Mouse (Mus musculus): ENCODE measurements around the gene Htatip2.

Gene Htatip2

DNA sequence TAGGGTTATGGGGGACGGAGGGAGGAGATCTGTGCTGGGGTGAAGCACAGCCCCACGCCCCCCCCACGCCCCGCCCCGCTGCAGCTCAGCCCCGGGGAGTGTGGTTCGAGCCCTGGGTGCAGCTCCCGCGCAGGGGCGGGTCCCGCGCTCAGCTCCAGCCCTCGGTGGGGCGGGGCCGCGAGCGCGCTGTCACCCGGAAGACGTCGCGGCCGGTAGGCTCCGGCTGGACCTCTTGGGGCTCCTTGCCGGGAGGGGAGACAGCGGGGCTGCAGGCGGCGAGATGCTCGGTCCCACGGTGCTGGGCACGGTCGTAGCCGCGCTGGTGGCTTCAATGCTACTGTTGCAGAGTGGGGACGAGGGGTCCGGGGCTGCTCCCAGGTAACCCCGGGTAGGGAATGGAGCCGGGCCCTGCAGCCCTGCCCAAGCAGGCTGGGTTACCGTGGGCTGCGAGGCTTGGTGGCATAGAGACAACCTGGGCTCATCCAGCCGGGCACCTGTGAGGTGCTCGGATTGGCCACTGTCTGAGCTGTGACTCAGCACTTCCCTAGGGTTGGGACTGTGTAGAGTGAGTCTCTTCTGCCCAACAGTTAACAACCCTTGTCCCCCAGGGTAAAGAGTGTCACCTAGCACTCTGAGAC, at the start of gene Htatip2:
TSS of gene Htatip2 (plus strand) at position 182 of the 638 bp plus-strand sequence.
- DNase-seq (ENCODE audit: low read depth), result no peak

DNA sequence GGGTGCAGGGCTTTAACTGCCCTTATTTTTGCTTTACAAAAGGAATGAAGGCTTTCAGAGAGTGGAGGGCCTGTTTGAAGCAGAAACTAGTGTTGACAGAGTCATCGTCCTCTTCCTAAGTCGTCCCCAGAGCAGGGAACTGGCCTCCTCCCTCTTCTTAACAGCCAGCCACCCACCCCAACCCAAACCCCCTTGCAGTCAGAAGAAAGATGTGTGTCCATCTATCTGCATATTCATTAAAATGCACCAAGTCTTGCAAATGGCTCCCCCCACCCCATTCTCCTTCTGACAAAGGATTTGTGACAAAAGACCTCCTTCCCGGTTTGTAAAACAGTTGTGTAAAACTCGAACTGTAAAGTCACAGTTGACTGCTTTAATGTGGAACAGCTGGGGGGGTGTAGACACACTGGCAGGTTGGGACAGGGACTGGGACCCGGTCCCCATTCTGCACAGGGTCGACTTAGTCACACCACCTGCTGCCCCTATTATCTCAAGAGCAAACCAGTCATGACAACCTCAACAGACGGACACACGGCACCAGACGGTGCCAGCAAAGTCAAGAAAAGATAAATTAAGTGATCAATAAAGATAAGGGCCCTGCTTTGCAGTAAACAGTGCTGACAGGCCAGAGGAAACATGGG, 49.4 kb upstream of the Htatip2 start:
- DNase-seq (ENCODE audit: low read depth), result no peak

GRCm38 (mm10) chr7:49717942-49718733, 40.8 kb upstream of the Htatip2 start:
- DNase-seq (ENCODE audit: low read depth), result no peak

DNA sequence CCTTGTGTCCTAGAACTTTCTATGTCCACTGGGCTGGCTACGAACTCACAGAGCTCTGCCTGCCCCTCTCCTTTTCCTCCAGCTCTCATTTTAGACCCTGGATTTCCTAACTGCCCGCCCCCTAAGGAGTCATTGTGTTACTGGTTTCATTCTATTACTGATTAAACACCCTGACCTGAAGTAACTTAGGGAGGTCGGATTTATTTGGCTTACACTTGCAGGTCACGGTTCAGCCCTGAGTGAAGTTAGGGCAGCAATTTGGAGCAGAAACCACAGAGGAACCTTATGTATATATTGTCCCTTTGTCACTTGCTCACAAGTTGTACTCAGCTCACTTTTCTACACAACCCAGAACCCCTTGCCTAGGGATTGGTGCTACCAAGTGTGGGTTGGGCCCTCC, 24.6 kb upstream of the Htatip2 start:
- no peak for DNase-seq (ENCODE audit: low read depth)

DNA sequence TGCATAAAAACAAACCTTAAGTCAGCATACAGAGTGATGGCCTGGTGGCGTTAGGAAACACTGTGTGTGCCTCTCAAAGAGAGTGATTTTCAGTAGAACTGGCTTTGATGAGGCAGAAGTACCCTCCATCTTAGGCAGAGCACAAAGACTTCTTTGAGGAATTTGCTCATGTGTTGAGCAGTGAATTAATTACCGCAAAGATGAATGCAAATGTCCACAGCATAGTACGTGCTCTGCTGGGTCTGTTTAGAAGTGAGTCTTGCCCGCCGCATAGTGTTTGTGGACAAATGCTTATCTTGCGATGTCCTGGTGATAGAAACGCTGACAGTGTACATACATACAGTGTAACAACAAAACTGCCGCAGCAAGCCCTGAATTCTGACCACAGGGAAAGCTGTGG, 19.5 kb upstream of the Htatip2 start:
- DNase-seq (ENCODE audit: low read depth), result no peak

GRCm38 (mm10) chr7:49741474-49741873, 17.4 kb upstream of the Htatip2 start:
- no peak for DNase-seq (ENCODE audit: low read depth)

- DNase-seq (ENCODE audit: low read depth), result no peak
Measured at GRCm38 (mm10) chr7:49741923-49742322, 17.0 kb upstream of the Htatip2 start.

- DNase-seq (ENCODE audit: low read depth), result peak; percentile 79
Measured at GRCm38 (mm10) chr7:49751148-49751547, 7.8 kb upstream of the Htatip2 start.

- DNase-seq (ENCODE audit: low read depth), result peak; percentile 81
Measured at GRCm38 (mm10) chr7:49752730-49753506, 6.0 kb upstream of the Htatip2 start.

DNA sequence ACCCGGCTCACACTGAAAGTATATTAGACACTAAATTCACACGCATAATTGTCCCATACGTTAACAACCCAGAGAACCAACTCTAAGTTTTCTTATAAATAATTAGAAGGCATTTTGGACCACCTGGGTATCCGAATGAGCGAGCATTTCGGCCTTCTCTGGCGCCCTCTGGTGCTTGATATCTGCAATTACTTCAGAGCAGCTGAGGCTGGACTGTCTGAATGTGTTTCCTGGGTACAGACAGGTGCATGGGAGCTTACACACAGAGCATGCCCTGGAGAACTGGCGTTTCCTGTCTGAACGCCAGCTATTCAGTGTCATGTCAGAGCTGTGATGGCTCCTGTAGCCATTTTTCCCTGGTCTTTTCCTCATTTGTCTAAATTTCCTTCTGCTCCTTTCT, 4.1 kb upstream of the Htatip2 start:
- peak; percentile 74 for DNase-seq (ENCODE audit: low read depth)

- peak; percentile 94 for DNase-seq (ENCODE audit: low read depth)
Measured at GRCm38 (mm10) chr7:49762605-49763004, 3.7 kb downstream of the Htatip2 start.

DNA sequence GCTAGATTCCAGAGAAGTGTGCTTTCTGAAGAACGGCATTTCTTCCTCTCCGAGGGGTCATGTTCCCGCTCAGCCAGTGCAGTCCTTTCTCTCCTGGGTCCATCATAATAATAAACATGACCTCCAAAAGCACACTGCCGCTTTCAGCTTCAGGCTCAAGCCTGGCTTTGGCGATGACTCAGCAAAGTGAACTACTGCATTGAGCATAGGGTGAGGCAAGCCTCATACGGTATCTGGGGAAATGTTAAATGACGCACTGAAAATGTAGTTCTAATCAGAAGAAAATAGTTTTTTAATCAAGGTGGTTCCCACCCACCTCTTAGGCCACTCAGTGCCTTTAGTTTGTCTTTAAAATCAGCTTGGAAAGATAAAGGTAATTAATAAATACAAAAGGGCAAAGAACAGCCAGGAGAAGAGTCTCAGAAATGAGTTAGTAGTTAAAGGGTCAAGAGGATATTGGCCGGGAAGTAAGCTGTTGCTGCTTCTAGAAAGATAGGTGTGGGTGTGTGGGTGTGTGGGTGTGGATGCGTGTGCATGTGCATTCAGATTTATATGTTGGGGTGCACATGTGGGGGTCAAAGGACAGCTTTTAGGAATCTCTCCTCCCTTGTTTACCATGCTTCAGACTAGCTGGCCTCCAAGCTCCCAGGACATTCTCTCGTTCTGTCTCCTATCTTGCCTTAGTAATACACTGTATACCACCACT, 5.2 kb downstream of the Htatip2 start:
- peak; percentile 73 for DNase-seq (ENCODE audit: low read depth)

GRCm38 (mm10) chr7:49766166-49766565, 7.3 kb downstream of the Htatip2 start:
- DNase-seq (ENCODE audit: low read depth), result no peak

GRCm38 (mm10) chr7:49768509-49768908, 9.6 kb downstream of the Htatip2 start:
- DNase-seq (ENCODE audit: low read depth), result no peak

DNA sequence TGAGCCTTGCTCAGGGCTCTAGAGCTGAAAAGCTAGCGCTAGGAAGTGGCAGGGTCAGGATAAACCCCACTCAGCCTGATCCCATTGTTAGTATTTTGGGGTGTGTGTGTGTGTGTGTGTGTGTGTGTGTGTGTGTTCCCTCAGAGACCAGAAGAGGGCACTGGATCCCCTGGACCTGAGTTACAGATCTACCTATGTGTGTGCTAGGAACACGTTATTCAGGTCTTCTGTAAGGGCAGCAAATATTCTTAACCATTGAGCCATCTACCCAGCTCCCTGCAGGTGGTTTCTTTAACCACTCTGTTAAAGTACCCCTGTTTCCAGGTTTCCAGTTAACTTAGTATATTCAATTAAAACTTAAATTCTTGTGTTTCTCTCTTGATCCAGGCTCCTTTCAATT, 15.5 kb downstream of the Htatip2 start:
- DNase-seq (ENCODE audit: low read depth), result no peak

DNA sequence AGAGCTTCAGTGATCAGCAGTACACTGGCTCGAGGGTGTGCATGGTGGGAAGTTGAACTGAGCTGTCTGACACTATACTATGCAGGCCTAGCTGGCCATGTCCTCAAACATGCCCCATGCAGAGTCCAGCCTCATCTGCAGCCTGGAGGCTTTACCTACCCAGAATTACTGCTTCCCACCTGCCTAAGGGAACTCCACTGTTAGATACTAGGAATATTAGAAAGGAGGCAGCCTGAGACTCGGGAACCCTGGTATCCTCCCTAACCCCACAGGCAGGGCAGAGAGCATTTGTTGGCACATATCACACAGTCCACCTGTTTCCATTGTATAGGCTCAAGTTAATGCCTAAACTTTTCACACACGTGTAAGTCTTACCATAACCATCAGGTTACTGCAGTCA, 18.7 kb downstream of the Htatip2 start:
- no peak for DNase-seq (ENCODE audit: low read depth)

DNA sequence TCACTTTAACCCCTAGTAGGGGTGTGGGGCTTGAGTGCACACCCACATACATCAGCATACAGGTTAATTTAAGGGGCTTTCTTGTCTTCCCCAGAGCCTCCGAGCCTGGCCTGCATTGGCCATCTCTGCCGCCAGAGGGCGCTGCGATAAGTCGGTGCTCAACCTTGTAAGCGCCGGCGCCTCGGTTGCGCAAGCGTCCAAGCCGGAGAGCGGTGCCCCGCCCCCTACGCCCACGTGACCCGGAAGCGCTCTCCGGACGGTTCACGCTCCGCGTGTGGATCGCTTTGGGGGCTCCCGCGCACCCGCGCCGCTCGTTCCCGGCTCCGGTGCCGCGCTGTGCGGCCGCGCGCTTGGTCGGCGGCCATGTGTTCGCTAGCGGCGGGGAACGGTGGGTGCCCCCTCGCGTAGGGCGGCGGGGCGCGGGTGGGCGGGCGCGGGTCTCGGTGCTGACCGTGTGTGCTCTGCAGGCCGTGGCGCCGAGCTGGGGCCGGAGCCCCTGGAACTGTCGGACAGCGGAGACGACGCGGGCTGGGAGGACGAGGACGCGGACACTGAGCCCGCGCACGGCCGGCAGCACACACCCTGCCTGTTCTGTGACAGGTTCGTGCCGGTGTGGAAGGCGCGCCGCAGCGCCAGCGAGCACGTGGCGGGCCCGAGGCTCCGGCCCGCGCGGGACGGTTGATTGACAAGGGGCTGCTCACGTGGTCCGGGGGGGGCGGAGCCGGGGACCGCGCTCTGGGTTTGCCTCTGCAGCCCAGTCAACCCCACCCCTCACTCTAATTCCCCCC, 19.4 kb downstream of the Htatip2 start, which contains the start of gene Prmt3:
TSS of gene Prmt3 (plus strand) at position 233 of the 788 bp plus-strand sequence.
- DNase-seq (ENCODE audit: low read depth), result peak; percentile 99

DNA sequence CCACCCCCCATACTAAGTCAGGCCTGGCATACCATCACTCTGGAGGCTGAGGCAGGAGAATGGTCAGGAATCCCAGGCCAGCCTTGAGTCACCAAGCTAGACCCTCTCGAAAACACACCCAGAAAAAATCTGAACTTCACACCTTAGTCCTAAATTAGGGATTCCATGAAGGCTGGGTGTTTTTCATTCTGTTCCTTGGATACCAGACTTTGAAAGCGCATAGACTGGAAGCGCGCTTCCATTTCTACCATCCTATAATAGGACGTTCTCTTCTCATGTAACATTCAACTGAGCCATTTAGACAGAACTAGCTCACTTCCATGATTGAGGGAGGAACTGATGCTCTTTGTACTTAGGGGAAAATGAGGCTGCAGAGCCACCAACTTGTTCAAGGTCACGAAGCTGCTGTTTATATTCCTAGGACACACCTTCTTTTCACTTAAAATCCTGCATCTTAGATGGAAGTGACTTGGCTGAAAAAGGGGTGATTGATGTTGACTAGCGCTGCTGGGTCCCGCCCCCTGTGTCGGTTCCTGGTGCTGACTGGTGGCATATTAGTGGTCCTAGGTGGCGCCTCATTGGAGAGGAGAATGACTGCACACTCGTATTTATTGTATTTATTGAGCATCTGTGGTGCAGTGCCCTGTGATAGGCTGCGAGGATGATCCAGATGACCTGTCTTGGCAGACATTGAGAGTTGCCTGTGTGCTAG, 20.1 kb downstream of the Htatip2 start:
- no peak for DNase-seq (ENCODE audit: low read depth)

GRCm38 (mm10) chr7:49783017-49783416, 24.1 kb downstream of the Htatip2 start:
- DNase-seq (ENCODE audit: low read depth), result no peak

GRCm38 (mm10) chr7:49785141-49785540, 26.2 kb downstream of the Htatip2 start:
- no peak for DNase-seq (ENCODE audit: low read depth)
